Mouse (Mus musculus) hindbrain, embryonic 11.5 days (tissue): ENCODE data around the gene Nudt7. TPM values are rescaled to one million over a fixed set of nuclear protein-coding genes. Genes with fewer than 3 reads are reported as not detected.

Experiments used
- ATAC-seq: fragments of 200-750 bp; cut with Nextera tagmentation; 2 replicates; pipeline ENCODE4 v1.8.0; 2017; ENCODE audit warnings: mild to moderate bottlenecking, moderate TSS enrichment, moderate library complexity; ENCODE audit not compliant: low FRiP score
- DNase-seq: peaks from one replicate; pipeline ENCODE4 v3.0.0-alpha.2; 2015; ENCODE audit warnings: low spot score
- H3K27ac ChIP-seq: fragments of 300-500 bp; sonication (generic); 2 replicates; pipeline ENCODE4 v1.5.1; 2014; ENCODE audit warnings: mild to moderate bottlenecking, low read depth, low read length
- H3K27me3 ChIP-seq: fragments of 300-500 bp; sonication (generic); 2 replicates; pipeline ENCODE4 v1.6.1; 2014; ENCODE audit warnings: mild to moderate bottlenecking, low read length, moderate library complexity, mixed read lengths; ENCODE audit not compliant: control insufficient read depth, insufficient read depth
- H3K36me3 ChIP-seq: fragments of 300-500 bp; sonication (generic); 2 replicates; pipeline ENCODE4 v1.6.1; 2014; ENCODE audit warnings: mild to moderate bottlenecking, low read length, moderate library complexity, mixed read lengths; ENCODE audit not compliant: control insufficient read depth, insufficient read depth
- H3K4me1 ChIP-seq: fragments of 300-500 bp; sonication (generic); replicated peaks from 2 replicates; pipeline ENCODE4 v1.6.1; 2014; ENCODE audit warnings: low read length, mixed read lengths; ENCODE audit not compliant: control insufficient read depth, insufficient read depth
- H3K4me2 ChIP-seq: fragments of 300-500 bp; sonication (generic); replicated peaks from 2 replicates; pipeline ENCODE4 v1.6.1; 2014; ENCODE audit warnings: mild to moderate bottlenecking, low read depth, low read length
- H3K4me3 ChIP-seq: fragments of 300-500 bp; sonication (generic); 2 replicates; pipeline ENCODE4 v1.5.1; 2014; ENCODE audit warnings: low read depth, low read length
- H3K9ac ChIP-seq: fragments of 300-500 bp; sonication (generic); 2 replicates; pipeline ENCODE4 v1.6.1; 2014; ENCODE audit warnings: low read depth, low read length
- H3K9me3 ChIP-seq: fragments of 300-500 bp; sonication (generic); 2 replicates; pipeline ENCODE4 v1.6.1; 2016; ENCODE audit warnings: low read length; ENCODE audit not compliant: control insufficient read depth
- WGBS: fragments of 180-500 bp; shearing (Covaris S2); extraction: QIAGEN DNeasy Blood & Tissue Kit; methylation state at CpG from one replicate; pipeline ENCODE4 v1.1.7; 2014; 5-methylcytosine and 5-hydroxymethylcytosine counted together
- polyA plus RNA-seq: library from polyadenylated mRNA; unstranded; fragments of >200 nt; fragmentation: Nextera tagmentation; extraction: Ambion mirVana; gene quantifications from 2 replicates; pipeline ENCODE4 v1.2.1, GENCODE M21; 2014

Gene Nudt7
- polyA plus RNA-seq, 1 experiment from 2014 or later = 12.1 TPM

- no peak for ATAC-seq
- DNase-seq = no peak
- WGBS = 90% methylated on average over 3 of the region's 3 CpGs
- H3K27me3 ChIP-seq = no peaks in the 10 kb centered on the region
- H3K9ac ChIP-seq = no peak overlapping the region
- no peak overlapping the region for H3K4me3 ChIP-seq
- no peaks in the 10 kb centered on the region for H3K36me3 ChIP-seq
- no peak overlapping the region for H3K4me2 ChIP-seq
- H3K9me3 ChIP-seq = no peaks in the 10 kb centered on the region
- H3K27ac ChIP-seq = no peak overlapping the region
- H3K4me1 ChIP-seq = no peaks in the 10 kb centered on the region
Measured at GRCm38 (mm10) chr8:114163871-114164270, 30.5 kb downstream of the Nudt7 start.

DNA sequence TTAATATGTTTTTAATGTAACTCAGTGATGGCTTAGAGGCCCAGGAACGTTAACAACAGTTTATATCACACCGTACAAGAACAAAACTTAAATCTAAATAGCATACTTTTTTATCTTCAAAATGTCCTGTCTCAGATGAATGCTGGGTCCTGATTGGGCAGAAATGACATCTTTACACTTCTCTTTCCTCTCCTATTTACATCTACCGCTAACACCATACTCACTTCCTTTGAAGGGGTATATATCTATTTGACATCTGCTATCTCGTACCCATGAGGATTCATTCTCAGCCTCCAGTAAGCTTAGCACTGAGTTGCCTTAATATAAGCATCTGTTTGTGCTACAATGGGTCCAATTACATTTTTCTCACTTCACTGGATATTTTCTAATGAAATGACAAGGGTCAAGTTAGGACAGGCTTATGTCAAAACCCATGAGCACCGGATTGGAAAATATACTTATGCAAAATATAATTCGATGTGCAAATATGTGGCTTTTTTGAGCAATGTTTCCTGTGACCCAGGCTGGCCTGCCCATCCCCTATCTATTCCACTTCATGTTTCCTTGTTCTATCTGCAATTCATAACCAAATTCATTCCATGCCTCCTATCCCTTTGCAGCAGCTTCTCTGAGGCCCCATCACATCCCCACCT, 31.2 kb downstream of the Nudt7 start:
- DNase-seq (no peak), ATAC-seq (no peak)
- H3K9me3 ChIP-seq = no peaks in the 10 kb centered on the region
- no peaks in the 10 kb centered on the region for H3K36me3 ChIP-seq
- H3K27ac ChIP-seq = no peak overlapping the region
- WGBS = 88% methylated on average over 6 of the region's 6 CpGs
- no peak overlapping the region for H3K4me2 ChIP-seq
- no peaks in the 10 kb centered on the region for H3K4me1 ChIP-seq
- H3K4me3 ChIP-seq = no peak overlapping the region
- H3K9ac ChIP-seq = no peak overlapping the region
- no peaks in the 10 kb centered on the region for H3K27me3 ChIP-seq

DNA sequence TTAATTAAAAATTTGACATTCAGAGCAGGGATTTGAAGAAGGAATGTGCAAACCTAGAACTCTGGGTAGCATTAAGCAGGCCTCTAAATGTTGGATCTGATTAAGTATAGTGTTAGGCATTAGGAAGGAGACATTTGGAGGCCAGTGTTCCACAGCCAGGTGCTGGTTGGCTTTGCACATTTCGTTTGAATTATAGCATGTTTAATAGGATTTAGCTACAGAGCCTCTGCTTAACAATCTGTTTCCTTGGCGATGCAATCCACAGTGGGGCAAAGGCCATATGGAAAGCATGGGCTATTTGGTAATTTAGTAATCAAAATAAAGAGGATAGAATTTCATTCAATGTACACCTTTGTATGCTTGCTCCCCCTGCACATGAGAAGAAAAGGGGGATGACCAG, 32.4 kb downstream of the Nudt7 start:
- ATAC-seq = no peak
- Histone ChIP-seq H3K4me2 (no peak overlapping the region), H3K4me1 (no peaks in the 10 kb centered on the region), H3K36me3 (no peaks in the 10 kb centered on the region), H3K9ac (no peak overlapping the region), H3K27ac (no peak overlapping the region), H3K9me3 (no peaks in the 10 kb centered on the region), H3K4me3 (no peak overlapping the region), H3K27me3 (no peaks in the 10 kb centered on the region)
- no peak for DNase-seq
- WGBS = 62% methylated on average over 2 of the region's 2 CpGs

- Histone ChIP-seq H3K4me1 (no peaks in the 10 kb centered on the region), H3K27me3 (no peaks in the 10 kb centered on the region), H3K9ac (no peak overlapping the region), H3K4me2 (no peak overlapping the region), H3K9me3 (no peaks in the 10 kb centered on the region), H3K36me3 (no peaks in the 10 kb centered on the region), H3K27ac (no peak overlapping the region), H3K4me3 (no peak overlapping the region)
- ATAC-seq (no peak), DNase-seq (no peak)
- 65% methylated on average over 3 of the region's 3 CpGs for WGBS
Measured at GRCm38 (mm10) chr8:114176721-114177120, 43.4 kb downstream of the Nudt7 start.

DNA sequence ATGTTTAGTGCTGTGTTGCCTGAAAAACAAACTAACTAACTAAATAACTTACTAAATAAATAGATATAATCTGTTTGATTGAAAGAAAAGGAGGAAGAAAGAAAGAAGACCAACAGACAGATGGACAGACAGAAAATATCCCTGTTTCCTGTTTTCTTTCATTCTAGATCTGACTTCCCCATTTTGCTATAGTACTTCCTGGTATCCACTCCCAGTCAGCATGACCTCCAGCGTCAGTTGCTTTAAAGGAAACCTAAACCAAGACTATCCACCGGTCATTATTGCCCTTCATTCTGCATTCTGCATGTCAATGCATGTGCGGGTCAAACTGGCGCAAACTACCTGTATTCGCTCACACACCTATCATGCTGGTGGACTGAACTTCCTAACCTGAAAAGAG, 60.0 kb downstream of the Nudt7 start:
- Histone ChIP-seq H3K9ac (no peak overlapping the region), H3K9me3 (no peaks in the 10 kb centered on the region), H3K4me1 (no peaks in the 10 kb centered on the region), H3K27me3 (no peaks in the 10 kb centered on the region), H3K4me2 (no peak overlapping the region), H3K4me3 (no peak overlapping the region), H3K27ac (no peak overlapping the region), H3K36me3 (no peaks in the 10 kb centered on the region)
- WGBS = 93% methylated on average over 5 of the region's 5 CpGs
- ATAC-seq = no peak
- no peak for DNase-seq

DNA sequence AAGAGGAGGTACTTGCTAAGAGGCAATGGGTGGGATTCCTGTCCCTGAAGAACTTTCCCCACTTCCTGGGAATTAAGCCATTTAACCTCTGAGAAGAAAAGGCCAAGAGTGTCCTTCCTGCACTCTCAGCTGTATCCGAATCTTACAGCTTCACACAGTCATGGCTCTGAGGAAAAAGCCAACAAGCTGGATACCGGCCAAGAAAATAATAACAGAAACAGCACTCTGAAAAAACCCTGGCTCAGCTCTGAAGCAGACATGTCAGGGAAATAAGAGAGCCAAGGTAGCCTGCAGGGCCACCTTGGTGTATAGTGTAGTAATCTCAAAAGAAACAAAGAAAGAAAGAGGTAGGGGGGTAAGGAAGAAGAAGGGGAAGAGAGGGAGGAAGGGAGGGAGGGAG, 65.6 kb downstream of the Nudt7 start:
- no peak for DNase-seq
- no peak overlapping the region for H3K9ac ChIP-seq
- no peaks in the 10 kb centered on the region for H3K36me3 ChIP-seq
- no peak overlapping the region for H3K27ac ChIP-seq
- 63% methylated on average over 2 of the region's 2 CpGs for WGBS
- H3K4me2 ChIP-seq = no peak overlapping the region
- no peak overlapping the region for H3K4me3 ChIP-seq
- H3K9me3 ChIP-seq = no peaks in the 10 kb centered on the region
- no peak for ATAC-seq
- H3K27me3 ChIP-seq = no peaks in the 10 kb centered on the region
- H3K4me1 ChIP-seq = no peaks in the 10 kb centered on the region

Other genes with a start within 250 kb of the Nudt7 start
- gene Vat1l, start 72.1 kb downstream of the Nudt7 start, polyA plus RNA-seq = 11.1 and 12.2 TPM in 2 replicates